Mouse (Mus musculus) midbrain, embryonic 13.5 days (tissue): ENCODE results near the gene Tgm2. TPM values are rescaled to one million over a fixed set of nuclear protein-coding genes. Genes with fewer than 3 reads are reported as not detected.
A peak's percentile ranks its signal among the peaks of the same experiment; 100 is the strongest.

Source experiments
- ATAC-seq: fragments of 200-750 bp; cut with Nextera tagmentation; 2 replicates; pipeline ENCODE4 v1.8.0; 2017; ENCODE audit warnings: mild to moderate bottlenecking, moderate TSS enrichment, moderate library complexity
- H3K27ac ChIP-seq: fragments of 300-500 bp; sonication (generic); 2 replicates; pipeline ENCODE4 v1.5.1; 2015; ENCODE audit warnings: inconsistent platforms, mild to moderate bottlenecking, moderate library complexity
- H3K27me3 ChIP-seq: fragments of 300-500 bp; sonication (generic); 2 replicates; pipeline ENCODE4 v1.6.1; 2015; ENCODE audit warnings: mild to moderate bottlenecking, inconsistent platforms
- H3K36me3 ChIP-seq: fragments of 300-500 bp; sonication (generic); 2 replicates; pipeline ENCODE4 v1.6.1; 2015; ENCODE audit warnings: mild to moderate bottlenecking, inconsistent platforms
- H3K4me1 ChIP-seq: fragments of 300-500 bp; sonication (generic); replicated peaks from 2 replicates; pipeline ENCODE4 v1.6.1; 2015; ENCODE audit warnings: inconsistent platforms
- H3K4me2 ChIP-seq: fragments of 300-500 bp; sonication (generic); replicated peaks from 2 replicates; pipeline ENCODE4 v1.6.1; 2015; ENCODE audit warnings: moderate library complexity, mild to moderate bottlenecking, inconsistent platforms
- H3K4me3 ChIP-seq: fragments of 300-500 bp; sonication (generic); replicated peaks from 2 replicates; pipeline ENCODE4 v1.5.1; 2015; ENCODE audit warnings: mild to moderate bottlenecking, inconsistent platforms
- H3K9ac ChIP-seq: fragments of 300-500 bp; sonication (generic); replicated peaks from 2 replicates; pipeline ENCODE4 v1.6.1; 2015; ENCODE audit warnings: mild to moderate bottlenecking, inconsistent platforms
- H3K9me3 ChIP-seq: fragments of 300-500 bp; sonication (generic); 2 replicates; pipeline ENCODE4 v1.6.1; 2016; ENCODE audit warnings: mild to moderate bottlenecking, inconsistent platforms
- WGBS: fragments of 180-500 bp; shearing (Covaris S2); methylation state at CpG from one replicate; pipeline ENCODE4 v1.1.7; 2015; 5-methylcytosine and 5-hydroxymethylcytosine counted together
- polyA plus RNA-seq: library from polyadenylated mRNA; unstranded; fragments of >200 nt; fragmentation: Nextera tagmentation; extraction: Ambion mirVana; gene quantifications from 2 replicates; pipeline ENCODE4 v1.2.1, GENCODE M21; 2015

The Tgm2 gene
- polyA plus RNA-seq, 1 experiment from 2014 or later, result 12.3 TPM

DNA sequence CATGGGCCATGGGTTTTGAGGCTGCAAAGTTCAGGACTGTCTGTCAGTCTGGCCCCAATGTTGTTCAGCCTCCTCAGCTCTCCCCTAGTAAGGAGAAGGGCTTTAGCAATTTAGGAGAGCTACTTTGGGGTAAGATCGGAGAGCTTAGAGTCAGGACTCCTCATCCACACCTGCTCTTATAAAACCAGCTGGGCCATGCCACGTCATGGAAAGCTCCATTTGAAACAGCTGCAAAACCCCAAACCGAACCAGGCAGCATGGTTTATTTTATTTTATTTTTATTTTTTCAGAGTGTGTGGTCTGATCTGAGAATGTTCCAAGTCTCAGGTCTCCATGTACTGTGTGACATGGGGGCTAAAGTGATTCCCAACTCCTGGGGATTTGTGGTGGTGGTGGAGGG, 46.7 kb downstream of the Tgm2 start:
- Histone ChIP-seq H3K9ac (no peak overlapping the region), H3K27ac (no peak overlapping the region), H3K9me3 (no peaks in the 10 kb centered on the region)

DNA sequence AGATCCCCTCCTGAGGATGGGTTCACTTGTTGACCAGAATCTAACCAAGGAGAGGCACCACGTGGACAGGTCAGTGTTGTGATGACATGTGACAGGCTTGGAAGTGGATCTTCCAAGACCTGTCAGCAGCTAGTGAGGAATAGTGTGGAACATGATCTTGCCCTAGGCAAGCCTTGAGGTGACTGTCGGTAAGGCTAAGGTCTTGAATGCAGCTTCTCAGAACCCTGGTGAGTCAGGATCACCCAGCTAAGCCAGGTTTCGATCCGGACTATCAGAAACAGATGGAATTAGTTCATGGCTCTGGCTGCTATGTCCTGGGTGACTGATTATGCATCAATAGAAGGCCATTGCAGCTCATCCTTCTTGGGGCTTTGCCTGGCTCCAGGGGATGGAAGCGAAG, 47.5 kb downstream of the Tgm2 start:
- H3K4me1 ChIP-seq, result no peaks in the 10 kb centered on the region
- 90% methylated on average over 5 of the region's 5 CpGs for WGBS
- ATAC-seq, result no peak
- no peaks in the 10 kb centered on the region for H3K27me3 ChIP-seq
- H3K9me3 ChIP-seq, result no peaks in the 10 kb centered on the region
- no peak overlapping the region for H3K4me2 ChIP-seq
- no peak overlapping the region for H3K9ac ChIP-seq
- H3K36me3 ChIP-seq, result no peaks in the 10 kb centered on the region
- no peak overlapping the region for H3K27ac ChIP-seq
- no peak overlapping the region for H3K4me3 ChIP-seq

More for the DNA sequence above, 46.7 kb downstream of the Tgm2 start:
- H3K36me3 ChIP-seq, result no peaks in the 10 kb centered on the region
- H3K4me1 ChIP-seq, result no peaks in the 10 kb centered on the region
- WGBS, result 88% methylated on average over 3 of the region's 3 CpGs
- H3K27me3 ChIP-seq, result no peaks in the 10 kb centered on the region
- no peak overlapping the region for H3K4me2 ChIP-seq
- no peak overlapping the region for H3K4me3 ChIP-seq
- ATAC-seq, result no peak

DNA sequence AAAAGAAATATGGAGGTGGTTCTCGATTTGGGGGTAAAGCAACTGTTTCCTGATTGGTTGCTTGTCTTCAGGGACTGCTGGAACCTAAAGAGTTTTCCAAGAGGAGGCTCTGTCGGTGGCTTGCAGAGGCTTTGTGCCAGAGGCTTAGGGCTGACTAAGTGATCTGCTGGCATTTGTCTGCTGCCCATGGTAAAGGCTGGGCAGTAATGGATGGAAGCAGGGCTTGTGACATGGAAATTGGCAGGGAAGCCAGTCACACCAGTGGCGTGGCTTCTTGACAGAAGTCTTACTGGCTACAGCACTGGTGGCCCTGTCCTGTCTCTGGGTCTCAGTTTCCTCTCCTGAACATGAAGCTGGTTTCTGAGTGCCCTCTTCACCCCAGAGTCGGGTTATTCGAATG, 49.2 kb downstream of the Tgm2 start:
- H3K4me2 ChIP-seq, result no peak overlapping the region
- peaks cover 4% of the 10 kb centered on the region; the same call in 1 of the 2 replicates for H3K4me1 ChIP-seq
- no peak overlapping the region for H3K27ac ChIP-seq
- no peak for ATAC-seq
- H3K27me3 ChIP-seq, result no peaks in the 10 kb centered on the region
- H3K36me3 ChIP-seq, result no peaks in the 10 kb centered on the region
- H3K9me3 ChIP-seq, result no peaks in the 10 kb centered on the region
- H3K4me3 ChIP-seq, result no peak overlapping the region
- 85% methylated on average over 5 of the region's 5 CpGs for WGBS
- no peak overlapping the region for H3K9ac ChIP-seq

DNA sequence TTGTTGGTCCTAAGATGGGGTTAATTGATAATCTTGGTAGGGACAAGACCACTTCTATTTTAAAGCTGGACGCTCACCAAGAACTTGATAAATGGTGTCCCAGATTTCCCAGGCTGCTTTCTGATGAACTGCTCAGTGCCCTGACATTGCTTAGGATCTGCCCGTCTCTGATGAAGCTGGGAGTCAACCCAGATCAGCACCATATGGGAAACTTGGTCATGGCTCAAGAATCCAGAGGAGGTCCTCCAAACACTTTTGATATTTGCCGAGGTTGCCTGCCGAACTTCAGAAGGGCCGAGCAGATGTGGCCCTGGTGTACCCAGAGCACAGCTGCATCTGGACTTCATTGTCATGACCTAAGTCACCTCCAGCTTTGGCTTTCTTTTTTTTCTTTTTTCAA, 51.4 kb downstream of the Tgm2 start:
- Histone ChIP-seq H3K4me2 (no peak overlapping the region), H3K36me3 (no peaks in the 10 kb centered on the region), H3K4me1 (peaks cover 4% of the 10 kb centered on the region; the same call in 1 of the 2 replicates), H3K4me3 (no peak overlapping the region), H3K9me3 (no peaks in the 10 kb centered on the region), H3K27ac (no peak overlapping the region), H3K9ac (no peak overlapping the region), H3K27me3 (no peaks in the 10 kb centered on the region)
- 85% methylated on average over 5 of the region's 5 CpGs for WGBS
- no peak for ATAC-seq

DNA sequence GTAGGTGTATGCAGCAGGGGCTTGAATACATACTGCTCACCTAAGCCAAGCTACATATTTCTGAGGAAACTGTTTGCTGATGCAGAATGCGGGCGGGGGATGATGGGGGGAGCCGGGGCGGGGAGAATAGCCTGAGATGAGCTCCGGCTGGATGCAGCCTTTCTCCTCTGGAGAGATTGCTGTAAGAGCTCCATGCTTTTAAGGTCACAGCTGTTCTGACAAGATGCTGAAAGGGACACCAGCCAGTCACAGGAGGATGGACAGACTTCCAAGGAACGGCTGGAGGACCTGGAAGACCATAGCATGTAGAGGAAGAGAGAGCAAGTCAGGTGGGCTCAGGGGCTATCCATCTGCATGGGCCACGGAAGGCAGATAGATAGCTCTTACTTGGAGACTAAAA, 51.9 kb downstream of the Tgm2 start:
- Histone ChIP-seq H3K27me3 (no peaks in the 10 kb centered on the region), H3K36me3 (no peaks in the 10 kb centered on the region), H3K27ac (no peak overlapping the region), H3K9ac (no peak overlapping the region), H3K9me3 (no peaks in the 10 kb centered on the region), H3K4me1 (peaks cover 4% of the 10 kb centered on the region; the same call in 1 of the 2 replicates), H3K4me3 (no peak overlapping the region), H3K4me2 (no peak overlapping the region)
- no peak for ATAC-seq
- 83% methylated on average over 7 of the region's 7 CpGs for WGBS

DNA sequence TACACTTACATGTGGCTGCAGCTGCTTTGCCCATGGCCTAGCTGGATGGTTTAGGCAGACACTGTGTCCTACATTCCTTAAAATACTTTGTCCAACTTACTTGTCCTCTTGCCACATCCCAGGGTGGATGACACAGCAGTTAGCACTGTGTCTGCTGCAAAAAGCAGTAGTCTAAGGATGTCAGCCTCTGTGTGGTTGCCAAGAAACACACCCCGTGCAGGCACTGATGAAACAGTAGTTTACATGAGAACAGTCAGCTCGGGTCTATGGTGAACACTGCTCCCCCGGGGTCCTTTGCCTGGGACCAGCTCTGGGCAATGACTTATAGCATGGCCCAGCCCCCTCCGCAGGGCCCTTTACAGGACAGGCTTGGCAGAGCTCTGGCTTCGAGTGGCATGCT, 52.9 kb downstream of the Tgm2 start:
- H3K27ac ChIP-seq, result no peak overlapping the region
- WGBS, result 58% methylated on average over 5 of the region's 5 CpGs
- H3K9me3 ChIP-seq, result no peaks in the 10 kb centered on the region
- peaks cover 4% of the 10 kb centered on the region; the same call in 1 of the 2 replicates for H3K4me1 ChIP-seq
- H3K27me3 ChIP-seq, result no peaks in the 10 kb centered on the region
- H3K4me2 ChIP-seq, result no peak overlapping the region
- H3K36me3 ChIP-seq, result no peaks in the 10 kb centered on the region
- H3K4me3 ChIP-seq, result no peak overlapping the region
- peak; percentile 37; the same call in 1 of the 2 replicates for ATAC-seq
- H3K9ac ChIP-seq, result peak overlapping the region; percentile 32; the same call in 1 of the 2 replicates

DNA sequence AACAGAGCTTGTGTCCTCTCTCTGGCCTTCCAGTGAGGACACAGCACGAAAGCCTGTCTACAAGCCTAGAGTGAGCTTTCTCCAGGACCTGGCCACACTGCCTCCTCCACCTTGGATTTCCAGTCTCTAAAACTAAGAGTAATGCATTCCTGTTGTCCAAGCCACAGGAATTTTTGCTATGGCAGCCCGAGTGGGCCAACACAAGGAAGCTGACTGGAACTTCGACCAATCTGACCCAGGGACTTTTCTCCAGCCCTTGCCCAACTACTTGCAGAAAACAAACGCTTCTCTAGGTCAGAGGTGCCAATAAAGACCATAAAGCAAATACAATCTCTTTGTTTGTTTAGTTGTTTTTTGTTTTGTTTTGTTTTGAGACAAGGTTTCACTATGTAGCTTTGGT, 56.1 kb downstream of the Tgm2 start:
- 91% methylated on average over 4 of the region's 4 CpGs for WGBS
- no peak overlapping the region for H3K4me3 ChIP-seq
- H3K9ac ChIP-seq, result no peak overlapping the region
- no peak overlapping the region for H3K27ac ChIP-seq
- H3K36me3 ChIP-seq, result no peaks in the 10 kb centered on the region
- no peaks in the 10 kb centered on the region for H3K27me3 ChIP-seq
- H3K9me3 ChIP-seq, result no peaks in the 10 kb centered on the region
- no peak for ATAC-seq
- no peak overlapping the region for H3K4me2 ChIP-seq
- H3K4me1 ChIP-seq, result peaks cover 6% of the 10 kb centered on the region; the same call in 1 of the 2 replicates

DNA sequence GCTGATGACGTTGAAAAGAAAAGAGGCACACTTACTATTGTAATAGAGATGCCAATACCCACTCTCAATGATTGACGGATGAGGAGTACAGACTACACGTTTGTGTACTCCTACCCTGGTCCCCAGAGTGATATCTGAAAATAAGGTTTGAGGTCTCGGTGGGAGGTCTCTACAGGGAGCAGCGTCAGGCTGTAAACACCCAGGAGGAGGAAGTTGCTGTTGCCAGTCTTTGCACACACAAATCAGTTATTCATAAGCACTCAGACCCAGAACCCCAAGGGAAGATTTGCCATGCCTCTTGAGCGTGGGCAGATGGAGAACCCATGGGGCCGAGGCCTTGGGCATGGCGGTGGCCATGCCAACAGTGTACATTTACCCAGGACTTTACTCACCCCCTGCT, 61.8 kb downstream of the Tgm2 start:
- no peak for ATAC-seq
- 53% methylated on average over 8 of the region's 8 CpGs for WGBS
- H3K4me2 ChIP-seq, result no peak overlapping the region

DNA sequence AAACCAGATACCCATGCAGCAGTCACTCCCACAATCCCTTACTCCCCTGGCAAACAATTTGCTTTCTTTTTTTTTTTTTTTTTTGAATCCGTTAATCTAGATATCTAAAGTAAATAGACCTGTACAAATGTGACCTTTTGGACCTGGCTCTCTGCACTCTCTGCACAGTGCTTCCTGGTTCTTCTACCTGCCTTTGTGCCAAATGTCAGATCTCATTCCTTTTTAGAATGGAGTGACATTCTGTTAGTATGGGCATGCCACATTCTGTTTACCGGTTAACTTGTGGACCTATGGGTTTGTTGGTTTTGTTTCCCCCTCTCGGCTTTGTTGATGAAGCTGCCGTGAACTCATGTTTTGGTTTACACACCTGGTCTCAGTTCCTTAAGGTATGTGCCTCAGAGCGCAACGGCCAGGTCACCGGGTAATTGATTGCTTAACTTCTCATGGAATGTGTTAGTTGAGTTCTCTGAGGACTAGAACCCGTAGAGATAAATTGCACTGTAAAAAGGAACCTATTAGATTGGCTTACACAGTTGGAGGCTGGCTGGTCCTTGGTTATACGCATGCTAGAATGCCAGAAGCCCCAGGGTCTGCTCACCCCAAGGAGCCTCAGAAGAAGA, 65.5 kb downstream of the Tgm2 start:
- no peak overlapping the region for H3K9ac ChIP-seq

More for the DNA sequence above, 61.8 kb downstream of the Tgm2 start:
- no peaks in the 10 kb centered on the region for H3K36me3 ChIP-seq
- no peak overlapping the region for H3K4me3 ChIP-seq
- peaks cover 7% of the 10 kb centered on the region; the same call in 1 of the 2 replicates for H3K4me1 ChIP-seq
- H3K9ac ChIP-seq, result no peak overlapping the region
- H3K27me3 ChIP-seq, result no peaks in the 10 kb centered on the region
- H3K9me3 ChIP-seq, result no peaks in the 10 kb centered on the region
- H3K27ac ChIP-seq, result no peak overlapping the region; the same call in 1 of the 2 replicates

DNA sequence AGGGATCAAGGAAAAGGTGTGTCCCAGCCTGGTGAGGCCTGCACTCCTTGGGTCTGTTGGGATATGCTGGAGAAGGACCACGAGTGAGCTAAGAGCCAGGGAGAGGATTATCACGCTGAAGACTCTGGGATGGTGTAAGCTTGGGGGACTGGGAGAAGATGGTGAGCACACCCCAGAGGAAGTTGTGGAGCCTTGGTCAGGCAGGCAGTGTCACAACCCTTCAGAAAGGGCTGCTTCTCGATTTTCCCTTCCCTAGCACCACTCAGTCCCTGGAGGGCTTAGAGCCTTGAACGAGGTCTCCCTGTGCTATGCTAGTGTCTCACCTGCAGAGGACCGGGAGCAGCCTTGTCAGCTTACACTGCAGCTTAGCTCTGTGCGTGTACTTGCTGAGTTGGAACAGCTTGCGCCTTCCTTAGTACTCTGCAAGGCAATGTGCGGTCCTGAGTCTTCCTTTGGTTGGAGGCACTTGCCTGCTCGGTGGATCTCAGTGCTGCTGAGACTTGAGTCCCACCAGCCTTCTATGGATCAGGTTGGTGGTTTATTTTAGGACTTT, 66.3 kb downstream of the Tgm2 start:
- WGBS, result 67% methylated on average over 9 of the region's 9 CpGs
- H3K4me3 ChIP-seq, result no peak overlapping the region
- 0 out of 2 replicates have a peak overlapping the region, but pooled peaks have one; percentile 8 for H3K9ac ChIP-seq
- ATAC-seq, result no peak
- no peak overlapping the region for H3K27ac ChIP-seq
- H3K27me3 ChIP-seq, result no peaks in the 10 kb centered on the region
- no peaks in the 10 kb centered on the region for H3K9me3 ChIP-seq
- no peak overlapping the region for H3K4me2 ChIP-seq
- peaks cover 5% of the 10 kb centered on the region; the same call in 1 of the 2 replicates for H3K4me1 ChIP-seq
- peaks cover 29% of the 10 kb centered on the region for H3K36me3 ChIP-seq

More for the DNA sequence above, 65.5 kb downstream of the Tgm2 start:
- Histone ChIP-seq H3K4me1 (peaks cover 5% of the 10 kb centered on the region; the same call in 1 of the 2 replicates), H3K27ac (no peak overlapping the region), H3K4me3 (no peak overlapping the region), H3K4me2 (no peak overlapping the region), H3K27me3 (no peaks in the 10 kb centered on the region), H3K9me3 (no peaks in the 10 kb centered on the region), H3K36me3 (peaks cover 21% of the 10 kb centered on the region)
- 92% methylated on average over 9 of the region's 9 CpGs for WGBS
- ATAC-seq, result no peak

DNA sequence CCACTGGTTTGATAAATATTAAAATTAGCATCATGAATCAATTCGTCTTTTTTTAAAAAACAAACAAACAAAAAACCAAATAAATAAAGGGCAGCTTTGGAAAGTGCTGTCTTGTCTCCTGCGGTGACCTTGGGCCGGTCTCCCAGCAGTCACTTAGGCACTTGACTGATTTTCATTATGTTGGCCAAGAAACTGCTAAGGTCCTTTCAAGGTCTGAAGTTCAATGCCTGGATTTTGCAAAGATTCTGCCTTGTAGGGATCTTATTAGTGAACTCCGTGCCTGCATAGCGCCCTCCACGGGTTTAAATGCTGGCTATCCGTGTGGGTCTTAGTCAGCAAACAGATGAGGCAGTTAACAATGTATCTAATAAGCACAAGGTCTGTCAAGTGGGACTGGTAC, 67.3 kb downstream of the Tgm2 start:
- no peaks in the 10 kb centered on the region for H3K27me3 ChIP-seq
- no peak for ATAC-seq
- H3K27ac ChIP-seq, result no peak overlapping the region
- no peak overlapping the region for H3K4me2 ChIP-seq
- H3K9ac ChIP-seq, result no peak overlapping the region
- no peak overlapping the region for H3K4me3 ChIP-seq
- H3K4me1 ChIP-seq, result no peaks in the 10 kb centered on the region
- peaks cover 35% of the 10 kb centered on the region for H3K36me3 ChIP-seq
- no peaks in the 10 kb centered on the region for H3K9me3 ChIP-seq
- 68% methylated on average over 7 of the region's 7 CpGs for WGBS

DNA sequence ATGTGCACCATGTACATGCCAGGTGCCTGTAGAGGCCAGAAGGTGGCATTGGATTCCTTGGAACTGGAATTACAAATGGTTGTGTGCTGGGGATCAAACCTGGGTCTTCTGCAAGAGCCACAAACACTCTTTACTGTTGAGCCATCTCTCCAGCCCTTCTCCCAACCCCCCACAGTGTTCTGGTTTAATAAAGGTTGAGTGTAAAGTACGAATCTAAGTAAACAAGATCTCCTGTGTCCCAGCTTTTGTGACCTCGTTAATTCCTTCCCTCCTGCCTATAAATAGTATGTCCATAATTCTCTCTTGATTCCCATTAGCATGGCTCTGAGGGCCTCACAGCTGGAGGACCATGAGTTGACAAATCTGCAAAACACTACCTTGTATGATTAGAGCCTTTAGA, 68.3 kb downstream of the Tgm2 start:
- 67% methylated on average over 2 of the region's 2 CpGs for WGBS
- no peaks in the 10 kb centered on the region for H3K4me1 ChIP-seq
- no peak overlapping the region for H3K9ac ChIP-seq
- ATAC-seq, result no peak
- H3K27ac ChIP-seq, result no peak overlapping the region
- no peaks in the 10 kb centered on the region for H3K9me3 ChIP-seq
- no peaks in the 10 kb centered on the region for H3K27me3 ChIP-seq
- H3K36me3 ChIP-seq, result peaks cover 35% of the 10 kb centered on the region
- H3K4me2 ChIP-seq, result no peak overlapping the region
- H3K4me3 ChIP-seq, result no peak overlapping the region
